ENCODE assay signal across 28 mouse cellular contexts in genomic region chr1:151109333-151109732, GRCm38 (mm10).
"Had no signal": no experiment of that assay in that cellular context is flagged by ENCODE, and none has a peak within 500 bp of the region (broad histone marks: within the 10 kb centered on the region; RNA-seq: fewer than 3 reads in every experiment).

No protein-coding gene starts in this region.

- H3K4me1 ChIP-seq: forebrain, embryonic 13.5 days; forebrain, embryonic 15.5 days had no signal

- H3K9ac ChIP-seq: embryonic facial prominence, embryonic 12.5 days; embryonic facial prominence, embryonic 13.5 days; embryonic facial prominence, embryonic 15.5 days; forebrain, embryonic 12.5 days; forebrain, embryonic 13.5 days; forebrain, embryonic 15.5 days; forebrain, postnatal 0 days had no signal

- H3K27me3 ChIP-seq: embryonic facial prominence, embryonic 12.5 days; embryonic facial prominence, embryonic 13.5 days; embryonic facial prominence, embryonic 15.5 days; forebrain, embryonic 12.5 days; forebrain, embryonic 13.5 days; forebrain, embryonic 15.5 days had no signal

- H3K9me3 ChIP-seq: embryonic facial prominence, embryonic 10.5 days; embryonic facial prominence, embryonic 12.5 days; embryonic facial prominence, embryonic 13.5 days; embryonic facial prominence, embryonic 15.5 days; forebrain, embryonic 10.5 days; forebrain, embryonic 12.5 days; forebrain, embryonic 13.5 days; forebrain, embryonic 15.5 days had no signal

- ATAC-seq: forebrain, embryonic 13.5 days; forebrain, embryonic 14.5 days; forebrain, embryonic 15.5 days; forebrain, embryonic 16.5 days; forebrain, postnatal 0 days had no signal

- H3K27ac ChIP-seq: embryonic facial prominence, embryonic 10.5 days; embryonic facial prominence, embryonic 12.5 days; embryonic facial prominence, embryonic 13.5 days; embryonic facial prominence, embryonic 15.5 days; forebrain, embryonic 10.5 days; forebrain, embryonic 12.5 days; forebrain, embryonic 13.5 days; forebrain, embryonic 15.5 days; gastrocnemius, adult 2 months; heart, adult 2 months had no signal

- H3K36me3 ChIP-seq: embryonic facial prominence, embryonic 10.5 days; embryonic facial prominence, embryonic 12.5 days; embryonic facial prominence, embryonic 13.5 days; embryonic facial prominence, embryonic 15.5 days; forebrain, embryonic 10.5 days; forebrain, embryonic 12.5 days; forebrain, embryonic 15.5 days had no signal

- H3K4me3 ChIP-seq: embryonic facial prominence, embryonic 10.5 days; embryonic facial prominence, embryonic 12.5 days; embryonic facial prominence, embryonic 13.5 days; embryonic facial prominence, embryonic 15.5 days; erythroblast, embryonic 14.5 days; forebrain, embryonic 10.5 days; forebrain, embryonic 12.5 days; forebrain, embryonic 13.5 days; forebrain, embryonic 15.5 days; gastrocnemius, adult 2 months; heart, adult 2 months had no signal

- H3K4me2 ChIP-seq: embryonic facial prominence, embryonic 12.5 days; embryonic facial prominence, embryonic 13.5 days; embryonic facial prominence, embryonic 15.5 days; forebrain, embryonic 12.5 days; forebrain, embryonic 13.5 days; forebrain, embryonic 15.5 days had no signal

- DNase-seq: cerebellum, adult 2 months; cerebellum, adult 8-10 months; cerebellum, adult 9-10 months; cerebellum, adult 9-11 months; cerebellum, postnatal 10 days; cerebellum, postnatal 14 days; cerebellum, postnatal 25 days; cerebellum, postnatal 36 days; embryo, embryonic 11 days; forebrain, postnatal 0 days; gastrocnemius, adult 2 months; gastrocnemius, postnatal 10 days; gastrocnemius, postnatal 14 days; gastrocnemius, postnatal 25 days; gastrocnemius, postnatal 36 days; heart, adult 18-20 months; heart, adult 2 months had no signal
